Mouse (Mus musculus) myocyte (in vitro differentiated cells): ENCODE measurements around the gene Mcur1.

Experiments used
- CEBPB ChIP-seq: IDR thresholded peaks from 2 replicates; pipeline ENCODE4 v1.6.1; 2011; ENCODE audit warnings: mild to moderate bottlenecking, moderate library complexity; ENCODE audit not compliant: poor library complexity, insufficient read depth, severe bottlenecking
- E2F4 ChIP-seq: IDR thresholded peaks from one replicate; pipeline ENCODE4 v1.6.1; 2011; ENCODE audit warnings: mild to moderate bottlenecking, control low read depth, moderate library complexity; ENCODE audit not compliant: insufficient read depth
- MAX ChIP-seq: IDR thresholded peaks from one replicate; pipeline ENCODE4 v1.6.1; 2011; ENCODE audit warnings: low read depth, mild to moderate bottlenecking, control low read depth
- MYOD1 ChIP-seq, 3 experiments: IDR thresholded peaks; one replicate each; pipeline ENCODE4 v1.6.1; 2011; ENCODE audit warnings: control low read depth in 2 of 3, low read depth in 2 of 3, mild to moderate bottlenecking in 2 of 3, moderate library complexity in 1 of 3; ENCODE audit not compliant: insufficient read length in 2 of 3, control insufficient read depth in 1 of 3
- MYOG ChIP-seq, 3 experiments: IDR thresholded peaks; one replicate each; pipeline ENCODE4 v1.6.1; 2011; ENCODE audit warnings: control low read depth in 2 of 3, low read depth in 2 of 3, mild to moderate bottlenecking in 2 of 3; ENCODE audit not compliant: insufficient read length in 2 of 3, control insufficient read depth in 1 of 3, insufficient read depth in 1 of 3
- POLR2A ChIP-seq: IDR thresholded peaks from one replicate; pipeline ENCODE4 v1.6.1; 2011; ENCODE audit warnings: low read depth, mild to moderate bottlenecking, control low read depth, moderate library complexity; ENCODE audit not compliant: insufficient read length
- POLR2AphosphoS2 ChIP-seq: IDR thresholded peaks from one replicate; pipeline ENCODE4 v1.6.1; 2011; ENCODE audit warnings: low read depth, control low read depth; ENCODE audit not compliant: insufficient read length
- REST ChIP-seq: IDR thresholded peaks from one replicate; pipeline ENCODE4 v1.6.1; 2011; ENCODE audit warnings: mild to moderate bottlenecking, control low read depth, moderate library complexity; ENCODE audit not compliant: insufficient read depth, insufficient read length
- SRF ChIP-seq: IDR thresholded peaks from one replicate; pipeline ENCODE4 v1.6.1; 2011; ENCODE audit warnings: low read depth; ENCODE audit not compliant: control insufficient read depth, insufficient read length
- TCF12 ChIP-seq: IDR thresholded peaks from one replicate; pipeline ENCODE4 v1.6.1; 2011; ENCODE audit warnings: mild to moderate bottlenecking, control low read depth; ENCODE audit not compliant: poor library complexity, insufficient read depth, severe bottlenecking
- TCF3 ChIP-seq: IDR thresholded peaks from one replicate; pipeline ENCODE4 v1.6.1; 2011; ENCODE audit warnings: low read depth, control low read depth; ENCODE audit not compliant: insufficient read length
- USF1 ChIP-seq: IDR thresholded peaks from one replicate; pipeline ENCODE4 v1.6.1; 2011; ENCODE audit warnings: low read depth, mild to moderate bottlenecking, control low read depth, moderate library complexity

DNA sequence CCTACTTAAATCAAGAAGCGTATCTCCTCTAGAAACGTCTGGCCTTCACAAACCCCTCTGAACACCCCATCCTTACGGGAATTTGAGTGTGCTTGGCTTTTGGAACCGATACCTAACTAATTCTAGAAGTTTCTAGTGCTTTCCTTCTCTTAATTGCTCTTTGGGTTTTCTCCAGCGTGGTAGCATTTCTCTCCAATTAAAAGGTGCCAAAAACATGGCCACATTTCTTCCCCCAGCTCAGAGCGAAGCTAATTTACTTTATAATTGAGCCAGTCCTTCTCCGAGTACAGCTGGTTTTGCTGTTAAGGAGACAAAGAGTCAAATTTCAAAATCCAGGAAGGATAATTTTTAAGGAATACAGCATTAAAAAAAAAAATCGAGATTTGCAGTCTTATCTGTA lies 23.5 kb upstream of the Mcur1 start:
- no peak for TF ChIP-seq POLR2A
- no peak for TF ChIP-seq USF1
- TF ChIP-seq POLR2AphosphoS2, result no peak
- TF ChIP-seq SRF, result no peak
- no peak for TF ChIP-seq E2F4
- TF ChIP-seq MAX, result no peak
- TF ChIP-seq CEBPB, result no peak
- no peak for TF ChIP-seq TCF12
- TF ChIP-seq MYOD1 (IDR thresholded peaks at IDR 0.05; ENCODE audit: control insufficient read depth in 1 of 3, insufficient read length in 2 of 3, low read depth in 2 of 3), result no peak
- no peak for TF ChIP-seq TCF3
- no peak for TF ChIP-seq REST
- TF ChIP-seq MYOG (IDR thresholded peaks at IDR 0.05; ENCODE audit: control insufficient read depth in 1 of 3, insufficient read depth in 1 of 3, insufficient read length in 2 of 3, low read depth in 2 of 3), result no peak
